Mouse (Mus musculus) frontal cortex, adult (tissue): Measurements from ENCODE around the gene Maff.

Source experiments
- ATAC-seq: cut with Nextera tagmentation; 2 replicates; pipeline ENCODE4 v1.9.2; 2017; ENCODE audit warnings: mild to moderate bottlenecking, moderate library complexity, mixed read lengths; ENCODE audit not compliant: low TSS enrichment

Maff gene

GRCm38 (mm10) chr15:79329979-79330363 lies 16.4 kb upstream of the Maff start:
- ATAC-seq: no peak

- no peak for ATAC-seq
These were observed 15.9 kb upstream of the Maff start for GRCm38 (mm10) chr15:79330521-79330920.

- ATAC-seq: no peak
These were observed 13.0 kb upstream of the Maff start for GRCm38 (mm10) chr15:79333409-79333808.

GRCm38 (mm10) chr15:79335061-79335655 lies 11.3 kb upstream of the Maff start:
- no peak for ATAC-seq

GRCm38 (mm10) chr15:79338978-79339377 lies 7.4 kb upstream of the Maff start:
- ATAC-seq: no peak

- ATAC-seq: no peak
These were observed 3.6 kb upstream of the Maff start for GRCm38 (mm10) chr15:79342641-79343337.

- no peak for ATAC-seq
These were observed 1.8 kb upstream of the Maff start for GRCm38 (mm10) chr15:79344627-79345026.

GRCm38 (mm10) chr15:79347165-79347844 lies 884 bp downstream of the Maff start:
- ATAC-seq: peak; percentile 83; the same call in 1 of the 2 replicates

GRCm38 (mm10) chr15:79347845-79348506 lies 1.6 kb downstream of the Maff start:
- ATAC-seq: peak; percentile 15; the same call in 1 of the 2 replicates

GRCm38 (mm10) chr15:79348651-79349050 lies 2.2 kb downstream of the Maff start:
- no peak for ATAC-seq

- ATAC-seq: no peak
These were observed 4.4 kb downstream of the Maff start for GRCm38 (mm10) chr15:79350866-79351265.

- ATAC-seq: no peak
These were observed 4.9 kb downstream of the Maff start for GRCm38 (mm10) chr15:79351331-79351767.

GRCm38 (mm10) chr15:79352479-79352878 lies 6.1 kb downstream of the Maff start:
- no peak for ATAC-seq

- no peak for ATAC-seq
These were observed 7.4 kb downstream of the Maff start for GRCm38 (mm10) chr15:79353690-79354305.

GRCm38 (mm10) chr15:79354619-79355018 lies 8.2 kb downstream of the Maff start:
- ATAC-seq: no peak

- no peak for ATAC-seq
These were observed 10.1 kb downstream of the Maff start for GRCm38 (mm10) chr15:79356481-79356880.

GRCm38 (mm10) chr15:79357036-79357911 lies 10.9 kb downstream of the Maff start:
- peak; percentile 51 for ATAC-seq

GRCm38 (mm10) chr15:79357974-79358690 lies 11.7 kb downstream of the Maff start:
- no peak for ATAC-seq

GRCm38 (mm10) chr15:79359954-79360353 lies 13.5 kb downstream of the Maff start:
- no peak for ATAC-seq

GRCm38 (mm10) chr15:79360371-79360770 lies 13.9 kb downstream of the Maff start:
- ATAC-seq: peak; percentile 45; the same call in 1 of the 2 replicates
